Mouse (Mus musculus): Measurements from ENCODE around the gene Gm42906.

- no peak for TF ChIP-seq CHD1 (IDR thresholded peaks at IDR 0.05; ENCODE audit: low read depth, low read length)
- TF ChIP-seq CTCF (conservative IDR thresholded peaks at IDR 0.05 in 1 of 2, IDR thresholded peaks at IDR 0.05 in 1 of 2; ENCODE audit: low read depth in 2 of 2, low read length in 2 of 2): no peak
- TF ChIP-seq NELFE (IDR thresholded peaks at IDR 0.05; ENCODE audit: low read depth, low read length): no peak
- no peak for TF ChIP-seq BHLHE40 (IDR thresholded peaks at IDR 0.05; ENCODE audit: low read depth, low read length)
- TF ChIP-seq POLR2A (IDR thresholded peaks at IDR 0.05; ENCODE audit: low read depth, low read length): no peak
- TF ChIP-seq GABPA (IDR thresholded peaks at IDR 0.05; ENCODE audit: insufficient replicate concordance, low read depth, low read length): no peak
- TF ChIP-seq ELF1 (IDR thresholded peaks at IDR 0.05; ENCODE audit: low read depth, low read length): no peak
- no peak for TF ChIP-seq RAD21 (IDR thresholded peaks at IDR 0.05; ENCODE audit: low read depth, low read length)
- no peak for TF ChIP-seq ZC3H11A (IDR thresholded peaks at IDR 0.05; ENCODE audit: low read depth, low read length)
- no peak for TF ChIP-seq ZNF384 (IDR thresholded peaks at IDR 0.05; ENCODE audit: low read depth, low read length)
- TF ChIP-seq EP300 (IDR thresholded peaks at IDR 0.05; ENCODE audit: low read length): no peak
- TF ChIP-seq JUND (conservative IDR thresholded peaks at IDR 0.05; ENCODE audit: low read depth, low read length): no peak
- TF ChIP-seq ZKSCAN1 (IDR thresholded peaks at IDR 0.05; ENCODE audit: borderline replicate concordance, low read depth, low read length): no peak
These were observed 226.7 kb downstream of the Gm42906 start for GRCm38 (mm10) chr5:151201220-151201619.
